Mouse (Mus musculus) lung, embryonic 16.5 days (tissue): ENCODE measurements around the gene Hibadh. TPM values are rescaled to one million over a fixed set of nuclear protein-coding genes. Genes with fewer than 3 reads are reported as not detected.
A peak's percentile ranks its signal among the peaks of the same experiment; 100 is the strongest.
"Not testable (repeated sequence)": the region's sequence is repeated elsewhere in the genome, so short reads cannot be mapped to it uniquely, and the experiment has no call there.

Experiments
- ATAC-seq: fragments of 200-750 bp; cut with Nextera tagmentation; 2 replicates; pipeline ENCODE4 v1.8.0; 2017; ENCODE audit warnings: low read depth, mild to moderate bottlenecking, moderate library complexity
- H3K27ac ChIP-seq: fragments of 300-500 bp; sonication (generic); 2 replicates; pipeline ENCODE4 v1.5.1; 2014; ENCODE audit warnings: mild to moderate bottlenecking, control low read depth, low read length
- H3K27me3 ChIP-seq: fragments of 300-500 bp; sonication (generic); 2 replicates; pipeline ENCODE4 v1.6.1; 2014; ENCODE audit warnings: low read depth, low read length, mixed read lengths; ENCODE audit not compliant: control insufficient read depth, insufficient read depth
- H3K36me3 ChIP-seq: fragments of 300-500 bp; sonication (generic); 2 replicates; pipeline ENCODE4 v1.6.1; 2014; ENCODE audit warnings: low read length; ENCODE audit not compliant: control insufficient read depth, insufficient read depth
- H3K4me1 ChIP-seq: fragments of 300-500 bp; sonication (generic); replicated peaks from 2 replicates; pipeline ENCODE4 v1.6.1; 2014; ENCODE audit warnings: low read length, mixed read lengths; ENCODE audit not compliant: control insufficient read depth, insufficient read depth
- H3K4me2 ChIP-seq: fragments of 300-500 bp; sonication (generic); 2 replicates; pipeline ENCODE4 v1.6.1; 2014; ENCODE audit warnings: low read depth, low read length, control low read depth
- H3K4me3 ChIP-seq: fragments of 300-500 bp; sonication (generic); 2 replicates; pipeline ENCODE4 v1.5.1; 2014; ENCODE audit warnings: mild to moderate bottlenecking, low read length, control low read depth
- H3K9ac ChIP-seq: fragments of 300-500 bp; sonication (generic); 2 replicates; pipeline ENCODE4 v1.6.1; 2014; ENCODE audit warnings: low read length, control low read depth
- H3K9me3 ChIP-seq: fragments of 300-500 bp; sonication (generic); 2 replicates; pipeline ENCODE4 v1.6.1; 2016; ENCODE audit warnings: low read length; ENCODE audit not compliant: control insufficient read depth
- WGBS: fragments of 180-500 bp; shearing (Covaris S2); extraction: QIAGEN DNeasy Blood & Tissue Kit; methylation state at CpG from one replicate; pipeline ENCODE4 v1.1.7; 2014; 5-methylcytosine and 5-hydroxymethylcytosine counted together
- polyA plus RNA-seq: library from polyadenylated mRNA; unstranded; fragments of >200 nt; fragmentation: Nextera tagmentation; extraction: Ambion mirVana; gene quantifications from 2 replicates; pipeline ENCODE4 v1.2.1, GENCODE M21; 2015

Hibadh gene
- 107 and 111 TPM in 2 replicates for polyA plus RNA-seq

DNA sequence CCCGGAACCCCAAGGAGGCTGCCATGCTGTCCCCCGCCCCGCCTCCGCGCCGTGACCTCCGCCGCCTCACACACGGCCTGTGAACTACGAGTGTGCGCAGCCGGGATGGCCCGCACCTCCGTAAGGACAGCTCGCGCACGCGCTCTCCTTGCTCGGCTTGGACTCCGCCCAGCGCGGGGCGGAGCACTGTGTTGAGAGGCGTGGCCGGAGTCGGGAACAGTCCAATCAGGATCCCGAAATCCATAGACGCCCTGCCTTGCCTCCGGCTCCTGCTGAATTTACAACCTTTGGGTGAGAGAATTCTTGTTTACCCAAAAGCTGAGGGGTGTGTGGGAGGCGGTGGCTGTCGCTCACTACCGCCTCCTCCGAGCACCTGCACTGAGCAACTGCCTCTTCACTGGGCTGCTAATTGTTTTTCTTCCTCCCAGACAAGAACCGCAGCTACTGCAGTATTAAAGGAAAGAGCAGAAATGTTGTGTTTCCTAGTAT lies at the start of gene Hibadh:
TSS of gene Hibadh (minus strand) at position 166 of the 489 bp plus-strand sequence.
- no peaks in the 10 kb centered on the region for H3K36me3 ChIP-seq
- H3K9me3 ChIP-seq: no peaks in the 10 kb centered on the region
- H3K27ac ChIP-seq: peak within 1 kb of the TSS; percentile 82
- under 1% methylated on average over 34 of the region's 34 CpGs for WGBS
- peak within 1 kb of the TSS; percentile 77 for H3K4me2 ChIP-seq
- no peaks in the 10 kb centered on the region for H3K27me3 ChIP-seq
- H3K4me3 ChIP-seq: peak within 1 kb of the TSS; percentile 73
- peak; percentile 100 for ATAC-seq
- peaks cover 6% of the 10 kb centered on the region for H3K4me1 ChIP-seq
- peak within 1 kb of the TSS; percentile 86 for H3K9ac ChIP-seq

DNA sequence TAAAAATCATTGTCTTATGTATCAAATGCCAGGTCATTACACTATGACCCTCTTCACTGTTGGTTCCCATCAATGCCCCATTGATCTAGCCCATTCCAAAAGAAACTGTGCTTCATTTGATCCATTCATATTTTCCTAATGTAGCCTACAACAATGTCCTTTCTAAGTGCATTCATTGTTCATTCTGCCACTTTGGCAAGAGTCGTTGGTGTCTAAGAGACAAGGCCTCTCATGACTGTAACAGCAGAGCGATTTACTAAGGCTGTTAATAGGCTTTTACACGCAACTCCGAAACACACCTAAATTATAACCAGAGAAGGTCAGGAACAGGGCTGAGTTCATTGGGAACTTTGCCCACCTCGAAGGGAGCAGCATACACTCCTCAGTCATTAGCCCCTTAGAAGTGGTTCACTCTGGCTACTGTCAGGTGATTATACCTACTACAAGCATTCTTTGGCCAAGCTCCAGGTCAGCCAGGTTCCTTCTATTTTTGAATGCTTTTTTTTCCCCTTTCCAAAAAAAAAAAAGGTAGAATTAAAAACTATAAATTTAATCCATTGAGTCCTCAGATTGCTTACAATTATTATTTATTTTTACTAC lies 46.8 kb upstream of the Hibadh start:
- ATAC-seq: no peak
- whole genome bisulfite sequencing: 78% methylated on average over 5 of the region's 5 CpGs
- Histone ChIP-seq H3K4me2 (no peak overlapping the region), H3K27ac (no peak overlapping the region), H3K36me3 (no peaks in the 10 kb centered on the region), H3K27me3 (no peaks in the 10 kb centered on the region), H3K4me1 (no peaks in the 10 kb centered on the region), H3K9ac (no peak overlapping the region), H3K4me3 (no peak overlapping the region), H3K9me3 (no peaks in the 10 kb centered on the region)

- 84% methylated on average over 3 of the region's 3 CpGs for WGBS
- no peaks in the 10 kb centered on the region for H3K27me3 ChIP-seq
- no peak for ATAC-seq
Measured at GRCm38 (mm10) chr6:52682607-52683006, 42.4 kb upstream of the Hibadh start.

GRCm38 (mm10) chr6:52681847-52682485 lies 41.8 kb upstream of the Hibadh start:
- Histone ChIP-seq H3K27ac (no peak overlapping the region), H3K9me3 (no peaks in the 10 kb centered on the region), H3K4me1 (no peaks in the 10 kb centered on the region), H3K4me3 (no peak overlapping the region), H3K4me2 (no peak overlapping the region), H3K27me3 (no peaks in the 10 kb centered on the region), H3K9ac (no peak overlapping the region), H3K36me3 (no peaks in the 10 kb centered on the region)
- no peak for ATAC-seq
- 74% methylated on average over 6 of the region's 6 CpGs for WGBS

More at GRCm38 (mm10) chr6:52682607-52683006, 42.4 kb upstream of the Hibadh start:
- Histone ChIP-seq H3K27ac (no peak overlapping the region), H3K4me3 (no peak overlapping the region), H3K9ac (no peak overlapping the region), H3K36me3 (no peaks in the 10 kb centered on the region), H3K9me3 (no peaks in the 10 kb centered on the region), H3K4me1 (no peaks in the 10 kb centered on the region), H3K4me2 (no peak overlapping the region)

DNA sequence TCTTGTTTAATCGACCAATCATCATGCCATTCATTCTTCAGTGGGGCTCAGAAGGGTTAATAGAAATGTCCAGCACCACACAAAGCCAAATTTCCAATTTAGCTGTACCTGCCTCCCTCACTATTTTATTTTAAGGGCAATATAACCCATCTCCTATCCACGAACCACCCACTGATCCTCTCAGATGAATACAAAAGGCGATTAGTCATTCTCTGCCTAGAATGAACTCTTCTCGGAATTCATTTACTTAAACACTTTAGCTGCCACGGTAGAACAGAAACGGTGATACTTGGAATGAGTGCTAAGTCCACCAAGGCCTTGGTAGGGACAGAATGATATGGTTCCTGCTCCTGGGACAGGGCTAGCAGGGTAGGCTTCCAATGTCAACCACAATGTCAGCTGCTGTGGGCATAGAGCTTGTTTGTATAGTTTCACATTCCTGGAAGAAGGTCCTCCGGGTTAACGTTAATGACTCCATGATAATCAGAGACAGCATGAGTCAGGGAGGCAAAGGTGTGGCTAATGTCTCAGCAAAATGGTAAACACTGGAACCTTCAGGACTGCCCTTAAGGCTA lies 40.4 kb upstream of the Hibadh start:
- no peaks in the 10 kb centered on the region for H3K9me3 ChIP-seq
- no peak overlapping the region for H3K9ac ChIP-seq
- H3K4me1 ChIP-seq: no peaks in the 10 kb centered on the region
- no peak overlapping the region for H3K27ac ChIP-seq
- no peaks in the 10 kb centered on the region for H3K36me3 ChIP-seq
- no peak overlapping the region for H3K4me2 ChIP-seq
- no peaks in the 10 kb centered on the region for H3K27me3 ChIP-seq
- WGBS: 36% methylated on average over 8 of the region's 8 CpGs
- ATAC-seq: no peak
- no peak overlapping the region for H3K4me3 ChIP-seq

DNA sequence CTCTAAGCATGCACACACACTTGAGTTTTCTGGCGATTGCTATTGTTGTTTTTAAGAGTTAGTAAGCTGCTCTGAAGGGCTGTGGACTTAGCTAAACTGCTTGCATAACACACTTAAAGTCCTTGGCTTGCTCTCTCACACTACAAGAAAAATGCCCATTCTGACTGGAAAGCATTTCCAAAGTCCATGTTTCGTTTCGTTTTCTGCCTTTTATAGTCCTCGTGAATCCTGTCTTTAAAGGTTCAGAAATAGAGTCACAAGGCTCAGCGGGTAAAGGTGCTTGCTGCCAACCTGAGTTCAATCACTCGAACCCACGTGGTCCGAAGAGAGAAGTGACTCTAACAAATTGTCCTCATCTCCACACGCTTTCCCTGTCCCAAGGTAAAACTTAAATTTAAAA lies 39.4 kb upstream of the Hibadh start:
- no peaks in the 10 kb centered on the region for H3K9me3 ChIP-seq
- 69% methylated on average over 9 of the region's 9 CpGs for WGBS
- H3K36me3 ChIP-seq: no peaks in the 10 kb centered on the region
- peaks cover 1% of the 10 kb centered on the region; the same call in 1 of the 2 replicates for H3K4me1 ChIP-seq
- H3K27me3 ChIP-seq: no peaks in the 10 kb centered on the region
- H3K27ac ChIP-seq: no peak overlapping the region
- H3K9ac ChIP-seq: no peak overlapping the region
- H3K4me3 ChIP-seq: no peak overlapping the region
- no peak for ATAC-seq
- H3K4me2 ChIP-seq: no peak overlapping the region

- H3K27me3 ChIP-seq, ATAC-seq, H3K4me2 ChIP-seq, H3K4me3 ChIP-seq, H3K4me1 ChIP-seq, H3K9ac ChIP-seq, H3K9me3 ChIP-seq, H3K27ac ChIP-seq, H3K36me3 ChIP-seq: not testable (repeated sequence)
- WGBS: 84% methylated on average over 4 of the region's 4 CpGs
Measured at GRCm38 (mm10) chr6:52677534-52677933, 37.3 kb upstream of the Hibadh start.

DNA sequence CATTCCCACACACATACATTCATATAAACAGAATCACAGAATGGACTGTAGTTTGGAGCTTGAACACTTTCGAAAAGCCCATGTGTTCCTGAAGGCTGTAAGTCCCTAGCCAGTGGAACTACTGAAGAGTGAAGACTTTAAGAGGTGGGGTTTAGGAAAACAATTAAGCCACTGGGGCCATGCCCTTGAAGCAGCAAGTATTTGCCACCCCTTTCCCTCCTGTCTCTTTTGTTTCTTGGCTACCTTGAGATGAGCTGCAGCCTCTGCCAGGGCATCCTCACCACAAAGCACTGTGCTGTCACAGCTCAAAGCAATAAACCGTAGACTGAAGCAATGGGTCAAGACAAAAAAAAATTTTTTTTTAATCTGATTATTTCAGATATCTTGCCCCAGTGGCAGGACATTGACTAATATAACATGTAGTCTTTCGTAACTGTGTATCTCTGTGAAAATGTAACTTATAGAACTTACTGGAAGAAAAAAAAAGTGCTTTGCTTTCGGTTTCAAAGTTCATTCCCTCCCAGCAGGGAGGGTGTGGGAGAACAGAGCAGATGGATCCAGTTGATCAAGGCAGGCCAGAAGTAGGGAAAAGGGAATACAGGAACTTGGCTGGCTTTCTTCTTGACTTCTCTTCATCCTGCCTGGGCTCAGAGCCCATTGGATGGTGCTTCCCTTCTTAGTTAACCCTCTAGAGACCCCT lies 35.2 kb upstream of the Hibadh start:
- Histone ChIP-seq H3K36me3 (no peaks in the 10 kb centered on the region), H3K4me3 (no peak overlapping the region), H3K9me3 (no peaks in the 10 kb centered on the region), H3K27me3 (no peaks in the 10 kb centered on the region), H3K27ac (peak overlapping the region; percentile 69), H3K9ac (no peak overlapping the region), H3K4me2 (no peak overlapping the region), H3K4me1 (peaks cover 7% of the 10 kb centered on the region; the same call in 1 of the 2 replicates)
- WGBS: 48% methylated on average over 4 of the region's 4 CpGs
- peak; percentile 91 for ATAC-seq

DNA sequence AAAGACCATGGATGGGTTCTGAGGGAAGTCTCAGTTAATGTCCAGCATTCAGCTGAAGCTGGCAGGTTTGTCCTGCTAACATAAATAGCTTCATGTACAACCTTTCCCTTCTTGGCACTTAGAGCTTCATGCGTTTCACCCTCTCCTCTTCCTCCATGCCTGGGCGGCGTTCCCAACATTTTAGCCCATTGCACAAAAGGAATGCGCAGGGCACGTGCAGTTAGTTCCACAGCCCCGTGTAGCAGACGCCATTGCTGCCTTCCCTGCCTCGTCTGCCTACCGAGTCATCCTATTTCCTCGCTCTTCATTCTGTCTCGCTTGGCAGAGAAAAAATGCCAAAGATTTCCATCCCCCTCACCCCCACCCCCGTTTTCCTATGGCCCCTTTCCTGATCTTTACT lies 34.4 kb upstream of the Hibadh start:
- WGBS: 68% methylated on average over 12 of the region's 12 CpGs

More for the DNA sequence above, 34.4 kb upstream of the Hibadh start:
- Histone ChIP-seq H3K4me1 (peaks cover 7% of the 10 kb centered on the region; the same call in 1 of the 2 replicates), H3K9me3 (no peaks in the 10 kb centered on the region), H3K36me3 (no peaks in the 10 kb centered on the region), H3K4me3 (no peak overlapping the region), H3K27ac (no peak overlapping the region), H3K9ac (no peak overlapping the region), H3K4me2 (no peak overlapping the region), H3K27me3 (no peaks in the 10 kb centered on the region)
- ATAC-seq: no peak
